Mouse (Mus musculus): Measurements from ENCODE around the gene Fblim1. TPM values are rescaled to one million over a fixed set of nuclear protein-coding genes. Genes with fewer than 3 reads are reported as not detected.
A peak's percentile ranks its signal among the peaks of the same experiment; 100 is the strongest.

The Fblim1 gene
- polyA plus RNA-seq, 1 experiment from 2014 or later = 24.0 TPM

DNA sequence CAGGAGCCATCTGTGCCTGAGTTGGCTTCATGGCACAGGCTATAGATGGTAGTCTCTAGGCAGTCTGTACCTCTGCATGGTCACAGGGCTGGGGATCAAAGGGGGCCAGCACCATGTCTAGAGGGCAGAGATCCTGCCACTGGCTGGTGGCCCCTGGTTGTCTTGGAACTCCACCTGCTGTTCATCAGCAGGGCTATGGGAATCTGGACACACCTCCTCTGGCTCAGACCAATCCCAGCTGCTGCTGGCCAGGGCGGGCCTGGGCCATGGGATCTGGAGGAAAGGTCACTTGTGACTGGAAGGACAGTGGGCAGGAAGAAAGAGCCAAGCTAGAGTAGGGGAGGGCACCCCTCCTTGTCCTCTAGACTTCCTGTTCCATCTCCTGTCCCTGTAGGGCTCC, 17.8 kb upstream of the Fblim1 start, which contains the start of gene Slc25a34:
Slc25a34 (minus strand) TSS at position 156 of the 400 bp plus-strand sequence.
- ATAC-seq = no peak
- Histone ChIP-seq H3K4me3 (replicated peaks) (no peak within 1 kb of the TSS), H3K36me3 (peaks cover 39% of the 10 kb centered on the region), H3K9ac (replicated peaks) (no peak within 1 kb of the TSS), H3K27ac (no peak within 1 kb of the TSS), H3K27me3 (no peaks in the 10 kb centered on the region), H3K4me2 (replicated peaks) (no peak within 1 kb of the TSS), H3K9me3 (no peaks in the 10 kb centered on the region), H3K4me1 (replicated peaks) (no peaks in the 10 kb centered on the region)
- 50% methylated on average over 1 of the region's 1 CpGs for WGBS

DNA sequence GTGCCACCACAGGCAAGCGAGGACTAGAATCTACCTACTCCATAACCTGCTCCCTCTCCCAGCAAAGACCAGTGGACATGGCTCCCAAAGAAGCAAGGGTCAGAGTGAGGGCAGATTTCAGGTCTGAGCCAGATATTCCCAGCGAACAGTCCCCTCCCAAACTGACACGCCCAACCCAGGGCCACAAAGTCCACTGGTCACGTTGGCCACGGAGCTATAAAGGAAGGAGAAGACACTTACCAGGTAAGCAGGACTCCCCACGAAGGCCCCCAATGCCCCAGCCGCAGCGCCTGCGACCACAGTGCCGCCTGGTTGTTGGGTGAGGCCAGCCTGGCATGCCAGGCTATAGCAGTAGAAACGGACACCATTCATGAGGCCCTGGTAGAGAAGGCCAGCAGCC, 17.1 kb upstream of the Fblim1 start:
- Histone ChIP-seq H3K9me3 (no peaks in the 10 kb centered on the region), H3K4me1 (replicated peaks) (peaks cover 2% of the 10 kb centered on the region), H3K27me3 (0 out of 2 replicates have a peak, but pooled peaks cover 2% of the 10 kb centered on the region), H3K36me3 (peaks cover 33% of the 10 kb centered on the region), H3K4me3 (replicated peaks) (no peak overlapping the region), H3K4me2 (replicated peaks) (no peak overlapping the region), H3K9ac (replicated peaks) (no peak overlapping the region), H3K27ac (no peak overlapping the region)
- ATAC-seq = no peak
- 89% methylated on average over 11 of the region's 11 CpGs for WGBS

DNA sequence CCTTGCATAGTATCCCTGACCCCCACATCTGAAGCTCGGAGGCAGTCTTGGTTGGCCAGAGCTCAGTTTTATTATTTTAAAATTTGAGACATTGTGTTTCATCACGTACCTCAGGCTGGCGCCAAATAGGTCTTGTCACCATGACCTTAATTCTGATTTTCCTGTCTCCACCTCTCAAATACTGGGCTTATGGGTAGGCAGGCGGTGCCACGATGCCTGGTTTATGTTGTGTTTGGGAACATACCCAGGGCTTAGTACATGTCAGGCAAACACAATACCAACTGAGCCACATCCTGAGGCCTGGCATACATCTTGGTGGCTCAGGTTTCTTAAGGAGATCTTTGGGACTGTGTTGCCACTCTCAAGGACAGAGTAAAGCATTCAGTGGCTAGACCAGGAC, 16.7 kb upstream of the Fblim1 start:
- no peak overlapping the region for H3K9ac ChIP-seq (replicated peaks)
- H3K4me3 ChIP-seq (replicated peaks) = no peak overlapping the region
- H3K9me3 ChIP-seq = no peaks in the 10 kb centered on the region
- peaks cover 28% of the 10 kb centered on the region for H3K36me3 ChIP-seq
- H3K27me3 ChIP-seq = 0 out of 2 replicates have a peak, but pooled peaks cover 7% of the 10 kb centered on the region
- H3K27ac ChIP-seq = no peak overlapping the region
- 88% methylated on average over 5 of the region's 5 CpGs for WGBS
- no peak for ATAC-seq
- no peak overlapping the region for H3K4me2 ChIP-seq (replicated peaks)
- peaks cover 6% of the 10 kb centered on the region for H3K4me1 ChIP-seq (replicated peaks)

DNA sequence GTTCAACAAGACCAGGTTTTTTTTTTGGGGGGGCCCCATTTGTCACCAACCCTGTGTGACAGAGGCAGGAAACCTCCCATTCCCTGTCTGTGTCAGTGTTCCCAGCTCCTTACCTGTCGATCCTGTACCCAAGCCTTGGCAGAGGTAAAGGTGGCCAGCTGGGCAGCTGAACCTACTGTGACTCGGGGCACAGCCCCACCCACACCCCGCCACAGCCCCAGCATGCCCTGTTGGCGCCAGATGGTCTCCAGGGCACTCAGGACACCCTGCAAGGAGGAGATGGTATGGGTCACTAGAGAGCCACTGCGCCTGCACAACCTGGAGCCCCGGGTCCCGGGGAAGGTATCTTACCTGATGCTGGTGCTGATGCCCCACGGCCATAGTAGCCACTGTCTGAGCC, 16.2 kb upstream of the Fblim1 start:
- no peak for ATAC-seq
- 88% methylated on average over 8 of the region's 8 CpGs for WGBS

DNA sequence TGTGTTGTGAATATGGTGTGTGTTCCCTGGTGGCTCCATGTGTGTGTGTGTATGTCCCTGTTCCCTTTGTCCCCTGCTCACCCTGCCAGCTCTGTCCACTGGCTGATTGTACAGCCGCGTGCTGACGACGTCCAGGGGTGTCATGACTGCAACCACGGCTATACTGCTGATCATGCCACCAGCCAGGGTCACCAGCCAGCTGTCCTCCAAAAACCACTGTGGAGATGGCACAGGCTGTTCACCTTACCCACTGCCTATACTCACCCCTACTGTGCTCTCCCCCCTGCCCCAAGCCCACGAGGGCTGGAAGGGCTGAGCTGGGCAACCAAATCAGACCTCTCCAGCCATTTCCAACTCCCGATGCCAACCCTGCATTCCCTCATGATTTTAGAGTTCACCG, 15.4 kb upstream of the Fblim1 start:
- Histone ChIP-seq H3K4me1 (replicated peaks) (peaks cover 11% of the 10 kb centered on the region), H3K27me3 (0 out of 2 replicates have a peak, but pooled peaks cover 12% of the 10 kb centered on the region), H3K36me3 (peaks cover 16% of the 10 kb centered on the region), H3K9me3 (no peaks in the 10 kb centered on the region), H3K4me2 (replicated peaks) (no peak overlapping the region), H3K4me3 (replicated peaks) (no peak overlapping the region), H3K27ac (no peak overlapping the region), H3K9ac (replicated peaks) (no peak overlapping the region)
- ATAC-seq = no peak
- 85% methylated on average over 8 of the region's 8 CpGs for WGBS

More for the DNA sequence above, 16.2 kb upstream of the Fblim1 start:
- H3K4me3 ChIP-seq (replicated peaks) = no peak overlapping the region
- peaks cover 11% of the 10 kb centered on the region for H3K4me1 ChIP-seq (replicated peaks)
- H3K4me2 ChIP-seq (replicated peaks) = no peak overlapping the region
- H3K9ac ChIP-seq (replicated peaks) = no peak overlapping the region
- 0 out of 2 replicates have a peak, but pooled peaks cover 12% of the 10 kb centered on the region for H3K27me3 ChIP-seq
- no peak overlapping the region for H3K27ac ChIP-seq
- no peaks in the 10 kb centered on the region for H3K9me3 ChIP-seq
- H3K36me3 ChIP-seq = peaks cover 23% of the 10 kb centered on the region

DNA sequence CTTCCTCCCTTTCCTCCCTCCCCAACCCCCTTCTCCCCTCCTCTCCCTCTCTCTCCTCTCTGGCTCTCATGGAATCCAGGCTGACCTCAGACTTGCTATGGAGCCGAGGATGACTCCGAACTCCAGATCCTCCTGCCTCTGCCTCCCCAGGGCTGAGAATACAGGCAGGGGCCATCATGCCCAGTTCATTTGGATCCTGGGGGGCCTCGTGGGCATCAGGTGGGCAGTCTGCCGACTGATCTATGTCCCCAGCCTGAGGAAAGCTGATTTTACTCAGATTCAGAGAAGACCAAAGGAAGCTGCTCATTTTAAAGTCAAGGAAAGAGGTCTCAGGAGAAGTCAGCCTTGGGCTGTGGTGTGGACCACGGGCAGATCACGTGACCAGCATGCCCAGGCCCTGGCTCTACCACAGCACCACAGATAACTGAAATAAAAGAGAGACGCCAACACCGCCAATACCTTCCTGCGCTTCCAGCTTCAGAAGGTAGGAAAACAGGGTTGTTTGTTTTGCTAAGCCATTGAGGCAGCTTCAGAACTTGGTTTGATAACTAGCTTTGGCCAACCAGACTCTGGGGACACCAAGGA, 13.5 kb upstream of the Fblim1 start:
- H3K4me1 ChIP-seq (replicated peaks) = peaks cover 11% of the 10 kb centered on the region
- no peak for ATAC-seq
- no peaks in the 10 kb centered on the region for H3K36me3 ChIP-seq
- H3K9ac ChIP-seq (replicated peaks) = no peak overlapping the region
- no peak overlapping the region for H3K4me2 ChIP-seq (replicated peaks)
- WGBS = 88% methylated on average over 9 of the region's 9 CpGs
- no peaks in the 10 kb centered on the region for H3K9me3 ChIP-seq
- no peak overlapping the region for H3K27ac ChIP-seq
- 0 out of 2 replicates have a peak, but pooled peaks cover 12% of the 10 kb centered on the region for H3K27me3 ChIP-seq
- H3K4me3 ChIP-seq (replicated peaks) = no peak overlapping the region

DNA sequence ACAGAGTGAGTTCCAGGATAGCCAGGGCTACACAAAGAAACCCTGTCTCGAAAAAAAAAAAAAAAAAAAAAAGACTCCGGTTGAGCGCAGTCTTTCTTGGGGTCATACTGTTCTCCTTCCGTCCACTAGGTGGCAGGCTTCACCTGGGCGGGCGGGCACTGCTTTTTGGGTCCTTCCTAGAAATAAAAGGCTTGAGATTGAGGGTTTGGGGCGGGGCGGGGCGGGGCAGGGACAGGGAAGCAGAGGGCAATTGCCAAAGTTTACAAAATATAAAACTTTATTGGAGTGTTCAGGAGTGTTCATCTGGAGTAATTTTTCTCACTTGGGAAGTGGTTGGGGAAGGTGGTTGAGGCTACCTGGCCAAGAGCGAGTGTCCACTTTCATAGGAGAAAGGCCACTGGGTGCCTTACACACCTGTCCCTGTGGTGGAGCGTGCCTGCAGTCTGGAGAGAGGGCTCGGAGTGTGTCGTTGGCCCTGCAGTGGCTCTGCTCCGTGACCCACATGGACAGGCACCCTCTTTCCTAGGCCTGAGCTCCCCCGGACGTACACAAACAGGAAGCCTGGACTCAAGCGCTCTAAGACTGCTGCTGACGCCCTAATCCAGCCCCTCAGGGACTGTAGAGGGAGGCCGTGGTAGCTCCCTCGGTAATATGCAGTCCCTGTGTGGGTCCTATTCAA, 12.8 kb upstream of the Fblim1 start, which contains the start of gene Tmem82:
Tmem82 (minus strand) TSS at position 69 of the 679 bp plus-strand sequence.
- Histone ChIP-seq H3K4me3 (replicated peaks) (peak within 1 kb of the TSS; percentile 11; the same call in 1 of the 2 replicates), H3K9ac (replicated peaks) (no peak within 1 kb of the TSS), H3K4me1 (replicated peaks) (peaks cover 11% of the 10 kb centered on the region), H3K9me3 (no peaks in the 10 kb centered on the region), H3K36me3 (no peaks in the 10 kb centered on the region), H3K27ac (no peak within 1 kb of the TSS), H3K4me2 (replicated peaks) (peak within 1 kb of the TSS; percentile 46), H3K27me3 (0 out of 2 replicates have a peak, but pooled peaks cover 12% of the 10 kb centered on the region)
- WGBS = 29% methylated on average over 20 of the region's 20 CpGs
- peak; percentile 39; the same call in 1 of the 2 replicates for ATAC-seq

DNA sequence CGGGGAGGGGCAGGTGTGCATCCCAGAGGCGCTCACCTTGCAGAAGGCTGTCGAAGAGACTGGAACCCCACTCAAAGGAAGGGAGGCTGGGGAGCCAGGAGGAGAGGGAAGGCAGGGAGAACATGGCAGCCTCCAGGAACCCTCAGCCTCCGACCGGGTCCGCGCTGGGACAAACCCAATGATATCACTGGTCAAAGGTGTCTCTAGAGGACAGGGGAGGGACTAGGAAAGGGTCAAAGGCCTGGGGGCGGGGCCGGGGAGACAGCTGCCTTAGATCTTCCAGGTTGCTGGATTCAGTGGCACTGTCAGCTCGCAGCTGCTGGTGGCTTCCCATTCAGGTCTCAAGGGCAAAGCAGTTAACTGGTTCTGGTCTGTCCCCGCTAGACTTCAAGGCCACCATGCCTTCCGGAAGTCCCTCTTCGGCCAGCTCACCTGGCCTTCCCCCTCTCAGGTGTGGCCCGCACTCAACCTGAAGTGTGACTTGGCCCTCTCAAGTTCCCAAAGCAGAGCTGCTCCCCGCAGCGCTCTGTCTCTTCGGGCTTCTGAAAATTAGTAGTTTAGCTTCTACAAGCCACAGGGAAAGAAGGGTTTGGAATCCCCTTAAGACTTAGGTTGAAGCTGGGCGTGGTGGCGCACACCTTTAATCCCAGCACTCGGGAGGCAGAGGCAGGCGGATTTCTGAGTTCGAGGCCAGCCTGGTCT, 12.1 kb upstream of the Fblim1 start:
- no peaks in the 10 kb centered on the region for H3K36me3 ChIP-seq
- no peaks in the 10 kb centered on the region for H3K9me3 ChIP-seq
- peak overlapping the region; percentile 11; the same call in 1 of the 2 replicates for H3K4me3 ChIP-seq (replicated peaks)
- H3K27me3 ChIP-seq = 0 out of 2 replicates have a peak, but pooled peaks cover 12% of the 10 kb centered on the region
- H3K4me1 ChIP-seq (replicated peaks) = peaks cover 11% of the 10 kb centered on the region
- peak; percentile 22; the same call in 1 of the 2 replicates for ATAC-seq
- peak overlapping the region; percentile 46 for H3K4me2 ChIP-seq (replicated peaks)
- H3K9ac ChIP-seq (replicated peaks) = no peak overlapping the region
- H3K27ac ChIP-seq = no peak overlapping the region
- WGBS = 13% methylated on average over 22 of the region's 22 CpGs

DNA sequence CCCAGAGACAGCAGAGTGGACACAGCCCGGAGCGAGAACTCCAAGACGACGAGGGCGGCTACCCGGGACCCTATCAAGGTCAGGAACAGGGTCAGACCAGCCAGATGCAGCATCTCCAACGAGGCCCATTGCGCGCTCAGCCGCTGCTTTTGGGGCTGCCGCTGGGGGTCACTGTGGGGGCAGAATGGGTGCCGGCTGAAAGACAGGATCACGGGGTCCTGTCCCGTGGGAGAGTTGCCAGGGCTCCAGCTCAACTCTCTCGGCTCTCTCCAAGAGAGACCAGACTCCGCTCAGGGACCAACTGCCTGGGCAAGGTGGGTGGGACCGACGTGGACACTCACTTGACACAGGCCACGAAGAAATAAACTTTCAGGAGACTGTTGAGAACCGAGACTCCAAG, 11.4 kb upstream of the Fblim1 start:
- 7% methylated on average over 20 of the region's 20 CpGs for WGBS
- H3K9me3 ChIP-seq = no peaks in the 10 kb centered on the region

DNA sequence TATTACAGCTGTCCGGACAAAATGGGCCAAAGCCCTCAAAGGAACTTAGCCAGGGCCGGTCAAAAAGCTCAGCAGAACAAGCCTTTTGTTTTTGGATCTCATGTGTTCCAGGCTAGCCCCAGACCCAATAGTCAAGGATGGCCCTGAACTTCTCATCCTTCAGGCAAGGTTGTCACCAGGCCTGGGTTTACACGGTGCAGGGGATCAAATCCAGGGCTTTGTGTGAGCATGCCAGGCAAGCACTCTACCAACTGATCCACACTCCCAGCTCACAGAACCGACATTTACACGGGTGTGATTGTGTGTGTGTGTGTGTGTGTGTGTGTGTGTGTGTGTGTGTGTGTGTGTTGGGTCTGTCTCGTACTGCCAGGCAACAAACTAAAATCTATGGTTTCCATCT, 10.9 kb upstream of the Fblim1 start:
- H3K9me3 ChIP-seq = no peaks in the 10 kb centered on the region
- H3K27ac ChIP-seq = no peak overlapping the region
- no peak overlapping the region for H3K4me3 ChIP-seq (replicated peaks)
- no peaks in the 10 kb centered on the region for H3K36me3 ChIP-seq
- WGBS = 71% methylated on average over 6 of the region's 6 CpGs
- no peak for ATAC-seq
- peaks cover 11% of the 10 kb centered on the region for H3K4me1 ChIP-seq (replicated peaks)
- H3K9ac ChIP-seq (replicated peaks) = no peak overlapping the region
- H3K4me2 ChIP-seq (replicated peaks) = no peak overlapping the region
- H3K27me3 ChIP-seq = 0 out of 2 replicates have a peak, but pooled peaks cover 12% of the 10 kb centered on the region

More for the DNA sequence above, 11.4 kb upstream of the Fblim1 start:
- no peak overlapping the region for H3K27ac ChIP-seq
- 0 out of 2 replicates have a peak, but pooled peaks cover 12% of the 10 kb centered on the region for H3K27me3 ChIP-seq
- peak overlapping the region; percentile 11; the same call in 1 of the 2 replicates for H3K4me3 ChIP-seq (replicated peaks)
- ATAC-seq = peak; percentile 30
- H3K36me3 ChIP-seq = no peaks in the 10 kb centered on the region
- peak overlapping the region; percentile 46 for H3K4me2 ChIP-seq (replicated peaks)
- no peak overlapping the region for H3K9ac ChIP-seq (replicated peaks)
- H3K4me1 ChIP-seq (replicated peaks) = peaks cover 11% of the 10 kb centered on the region

DNA sequence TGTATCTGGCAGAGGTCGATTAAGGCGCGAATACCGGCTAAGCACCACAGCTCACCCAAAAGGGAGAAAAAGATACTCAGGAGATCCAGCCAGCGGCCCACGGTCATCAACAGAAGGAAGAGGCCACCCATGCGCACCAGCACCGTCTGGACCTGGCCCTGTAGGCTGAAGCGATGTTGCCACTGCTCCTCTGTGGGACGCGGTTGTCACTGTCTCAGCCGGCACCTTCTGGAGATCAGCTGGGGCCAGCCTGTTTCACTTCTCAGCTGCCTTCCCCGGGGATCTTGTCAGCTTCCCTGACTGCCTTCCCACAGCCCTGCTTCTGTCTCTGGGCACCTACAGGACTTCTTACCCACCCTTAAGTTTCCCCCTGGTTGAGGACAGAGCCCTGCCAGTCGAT, 9.1 kb upstream of the Fblim1 start:
- H3K36me3 ChIP-seq = no peaks in the 10 kb centered on the region
- 0 out of 2 replicates have a peak, but pooled peaks cover 12% of the 10 kb centered on the region for H3K27me3 ChIP-seq
- H3K27ac ChIP-seq = no peak overlapping the region
- H3K4me2 ChIP-seq (replicated peaks) = no peak overlapping the region
- H3K4me1 ChIP-seq (replicated peaks) = peaks cover 11% of the 10 kb centered on the region
- H3K9me3 ChIP-seq = no peaks in the 10 kb centered on the region
- H3K4me3 ChIP-seq (replicated peaks) = no peak overlapping the region
- H3K9ac ChIP-seq (replicated peaks) = no peak overlapping the region; the same call in 1 of the 2 replicates
- WGBS = 79% methylated on average over 13 of the region's 14 CpGs
- ATAC-seq = no peak

DNA sequence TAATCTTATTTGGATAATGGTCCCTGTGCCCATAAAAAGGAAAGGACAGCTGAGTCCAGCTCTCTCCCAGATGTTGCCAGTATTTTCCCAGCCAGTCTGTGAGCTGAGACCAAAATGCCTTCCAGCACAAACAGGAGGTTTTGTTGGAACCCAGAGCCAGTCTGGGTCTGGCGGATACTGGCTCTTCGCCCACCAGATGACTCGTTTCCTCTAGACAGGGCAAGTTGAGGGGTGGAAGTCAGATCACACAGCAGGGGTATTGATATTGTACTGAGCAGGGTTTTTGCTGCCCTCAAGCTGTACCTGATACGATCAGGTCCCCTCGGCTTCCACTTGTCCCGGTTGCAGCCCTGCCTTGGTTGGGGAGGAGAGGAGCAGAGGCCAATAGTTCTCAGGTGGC, 3.6 kb upstream of the Fblim1 start:
- no peak overlapping the region for H3K27ac ChIP-seq
- no peak overlapping the region for H3K9ac ChIP-seq (replicated peaks)
- no peaks in the 10 kb centered on the region for H3K4me1 ChIP-seq (replicated peaks)
- no peak overlapping the region for H3K4me2 ChIP-seq (replicated peaks)
- no peaks in the 10 kb centered on the region for H3K27me3 ChIP-seq
- WGBS = 87% methylated on average over 6 of the region's 6 CpGs
- no peak overlapping the region for H3K4me3 ChIP-seq (replicated peaks)
- no peaks in the 10 kb centered on the region for H3K9me3 ChIP-seq
- ATAC-seq = no peak
- H3K36me3 ChIP-seq = no peaks in the 10 kb centered on the region

All from midbrain, embryonic 13.5 days (tissue).